Mouse (Mus musculus) MEL (cell line): ENCODE results near the gene Reln.

Experiments
- BHLHE40 ChIP-seq: IDR thresholded peaks from 2 replicates; pipeline ENCODE4 v1.6.1; 2012; ENCODE audit warnings: low read depth, mild to moderate bottlenecking, inconsistent platforms, low read length, improper control_type of control experiment, borderline replicate concordance
- CHD1 ChIP-seq: IDR thresholded peaks from 2 replicates; pipeline ENCODE4 v1.6.1; 2012; ENCODE audit warnings: low read depth, mild to moderate bottlenecking, inconsistent platforms, low read length, improper control_type of control experiment
- CHD2 ChIP-seq: IDR thresholded peaks from 2 replicates; pipeline ENCODE4 v1.6.1; 2011; ENCODE audit warnings: low read length, improper control_type of control experiment
- CTCF ChIP-seq, 3 experiments: IDR thresholded peaks in 2 of 3; conservative IDR thresholded peaks in 1 of 3; 2 replicates each; pipeline ENCODE4 v1.5.1; 2011 to 2012; ENCODE audit warnings: low read length in 3 of 3, low read depth in 2 of 3, mild to moderate bottlenecking in 2 of 3, improper control_type of control experiment in 1 of 3, inconsistent platforms in 1 of 3, mixed read lengths in 1 of 3, moderate library complexity in 1 of 3; ENCODE audit not compliant: control insufficient read depth in 1 of 3, insufficient read depth in 1 of 3, poor library complexity in 1 of 3, severe bottlenecking in 1 of 3
- E2F4 ChIP-seq: IDR thresholded peaks from 2 replicates; pipeline ENCODE4 v1.6.1; 2011; ENCODE audit warnings: low read depth, low read length, improper control_type of control experiment, borderline replicate concordance
- EP300 ChIP-seq, 2 experiments: IDR thresholded peaks; 2 replicates each; pipeline ENCODE4 v1.6.1; 2011; ENCODE audit warnings: improper control_type of control experiment in 2 of 2, low read length in 2 of 2, low read depth in 1 of 2, mild to moderate bottlenecking in 1 of 2
- MAFK ChIP-seq: IDR thresholded peaks from 2 replicates; pipeline ENCODE4 v1.6.1; 2011; ENCODE audit warnings: low read depth, mild to moderate bottlenecking, low read length, improper control_type of control experiment, borderline replicate concordance
- MAX ChIP-seq: IDR thresholded peaks from 2 replicates; pipeline ENCODE4 v1.6.1; 2011; ENCODE audit warnings: low read length, improper control_type of control experiment
- MXI1 ChIP-seq: IDR thresholded peaks from 2 replicates; pipeline ENCODE4 v1.6.1; 2011; ENCODE audit warnings: mild to moderate bottlenecking, low read depth, low read length, improper control_type of control experiment
- MYC ChIP-seq: IDR thresholded peaks from 2 replicates; pipeline ENCODE4 v1.6.1; 2011; ENCODE audit warnings: low read depth, mild to moderate bottlenecking, low read length, improper control_type of control experiment, moderate library complexity
- NELFE ChIP-seq: IDR thresholded peaks from 2 replicates; pipeline ENCODE4 v1.6.1; 2011; ENCODE audit warnings: low read depth, low read length, improper control_type of control experiment
- POLR2A ChIP-seq, 2 experiments: IDR thresholded peaks; 2 replicates each; pipeline ENCODE4 v1.6.1; 2011 to 2012; ENCODE audit warnings: low read length in 2 of 2, mild to moderate bottlenecking in 2 of 2, control low read depth in 1 of 2, improper control_type of control experiment in 1 of 2, low read depth in 1 of 2, moderate library complexity in 1 of 2; ENCODE audit not compliant: control insufficient read depth in 1 of 2, insufficient read depth in 1 of 2, poor library complexity in 1 of 2
- TAL1 ChIP-seq: IDR thresholded peaks from 2 replicates; pipeline ENCODE4 v1.6.1; 2012; ENCODE audit warnings: mild to moderate bottlenecking, inconsistent platforms, low read length, moderate library complexity, mixed read lengths

DNA sequence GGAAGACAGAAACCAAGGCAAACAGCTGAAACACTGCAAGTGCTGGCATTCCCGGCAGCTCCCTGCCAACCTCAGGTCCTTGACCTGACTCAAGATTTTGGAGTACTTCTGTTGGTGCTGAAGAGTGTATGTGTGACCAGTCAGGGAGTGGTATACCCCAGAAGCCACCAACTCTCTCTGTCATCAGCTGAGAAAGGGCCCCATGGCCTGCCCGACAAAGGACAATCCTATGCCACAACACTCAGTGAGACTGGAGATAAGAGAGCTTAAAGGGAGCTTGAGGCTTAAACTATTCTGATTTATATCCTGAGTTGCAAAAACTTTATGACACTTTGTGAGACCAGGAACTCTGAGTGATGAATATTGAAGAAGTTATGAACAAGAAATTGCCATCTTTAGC lies 407.9 kb downstream of the Reln start:
- TF ChIP-seq CTCF (IDR thresholded peaks at IDR 0.05 in 2 of 3, conservative IDR thresholded peaks at IDR 0.05 in 1 of 3; ENCODE audit: control insufficient read depth in 1 of 3, insufficient read depth in 1 of 3, low read depth in 2 of 3, low read length in 3 of 3, poor library complexity in 1 of 3, severe bottlenecking in 1 of 3): no peak
- no peak for TF ChIP-seq MYC
- TF ChIP-seq CHD2: no peak
- no peak for TF ChIP-seq MXI1
- no peak for TF ChIP-seq MAFK
- TF ChIP-seq POLR2A (IDR thresholded peaks at IDR 0.05; ENCODE audit: control insufficient read depth in 1 of 2, insufficient read depth in 1 of 2, low read depth in 1 of 2, low read length in 2 of 2, poor library complexity in 1 of 2): no peak
- TF ChIP-seq MAX: no peak
- no peak for TF ChIP-seq EP300 (IDR thresholded peaks at IDR 0.05; ENCODE audit: low read depth in 1 of 2, low read length in 2 of 2)
- no peak for TF ChIP-seq BHLHE40
- no peak for TF ChIP-seq TAL1
- TF ChIP-seq NELFE: no peak
- TF ChIP-seq CHD1: no peak
- no peak for TF ChIP-seq E2F4
